15 mouse cellular contexts compared by ENCODE assay signal in genomic region chr10:58224827-58225785, GRCm38 (mm10). TPM values are rescaled to one million over a fixed set of nuclear protein-coding genes. Genes with fewer than 3 reads are reported as not detected.
DNase-seq lines count a peak whose midpoint lies in the region; ATAC-seq and TF ChIP-seq lines count a peak whose summit lies in the region.
"Not testable (repeated sequence)": the region's sequence is repeated elsewhere in the genome, so short reads cannot be mapped to it uniquely, and the experiment has no call there.
"Had no signal": no experiment of that assay in that cellular context is flagged by ENCODE, and none has a peak within 500 bp of the region (broad histone marks: within the 10 kb centered on the region; RNA-seq: fewer than 3 reads in every experiment).

Gene AW822073, minus strand, starts transcription at chr10:58224930.

- DNase-seq in CD4-positive, CD25-positive, alpha-beta regulatory T cell, adult 2 months (ENCODE audit: low read depth, low spot score): peak; percentile 25
- DNase-seq in adrenal gland, postnatal 4 days (ENCODE audit: low spot score in 2 of 2): peak; percentile 72 to 76
- DNase-seq in gastrocnemius, adult 2 months: peak; percentile 48
- DNase-seq in hindbrain, embryonic 10.5 days (ENCODE audit: low spot score): peak; percentile 18
- peak; percentile 52 for DNase-seq in limb, embryonic 11.5 days (ENCODE audit: low spot score)
- peak; percentile 49 for DNase-seq in ovary, postnatal 36 days (ENCODE audit: low spot score)
- DNase-seq in testis, postnatal 10 days (ENCODE audit: low spot score): peak; percentile 84

- H3K27me3 ChIP-seq in hindbrain, embryonic 10.5 days (ENCODE audit: insufficient read depth, poor library complexity, severe bottlenecking); limb, embryonic 11.5 days (ENCODE audit: control insufficient read depth, insufficient read depth, low read length): not testable (repeated sequence)

- H3K9me3 ChIP-seq in hindbrain, embryonic 10.5 days: peaks cover 13% of the 10 kb centered on the region
- H3K9me3 ChIP-seq in limb, embryonic 11.5 days (ENCODE audit: control insufficient read depth, low read length): not testable (repeated sequence)

- not testable (repeated sequence) for H3K27ac ChIP-seq in gastrocnemius, adult 2 months; hindbrain, embryonic 10.5 days; limb, embryonic 11.5 days (replicated peaks; ENCODE audit: low read depth, low read length)

- not testable (repeated sequence) for ATAC-seq in limb, embryonic 11.5 days (ENCODE audit: insufficient number of reproducible peaks, low FRiP score, low TSS enrichment, low read depth)

- TF ChIP-seq CTCF in gastrocnemius, adult 2 months (IDR thresholded peaks at IDR 0.05): not testable (repeated sequence)

- 85% methylated on average over 18 of the region's 18 CpGs for WGBS in hindbrain, embryonic 10.5 days
- 87% methylated on average over 16 of the region's 18 CpGs for WGBS in limb, embryonic 11.5 days

- not testable (repeated sequence) for H3K9ac ChIP-seq in limb, embryonic 11.5 days (ENCODE audit: low read length)

- not testable (repeated sequence) for H3K4me2 ChIP-seq in limb, embryonic 11.5 days (ENCODE audit: low read depth, severe bottlenecking)

- H3K4me1 ChIP-seq in hindbrain, embryonic 10.5 days (replicated peaks); limb, embryonic 11.5 days (ENCODE audit: control insufficient read depth, insufficient read depth, low read length): not testable (repeated sequence)

- not testable (repeated sequence) for H3K4me3 ChIP-seq in gastrocnemius, adult 2 months; hindbrain, embryonic 10.5 days; limb, embryonic 11.5 days (ENCODE audit: low read depth, low read length)

- intact Hi-C loops in gastrocnemius, adult 2 months (cut with DNase I): not testable (repeated sequence)

- not testable (repeated sequence) for H3K36me3 ChIP-seq in hindbrain, embryonic 10.5 days; limb, embryonic 11.5 days (ENCODE audit: control insufficient read depth, insufficient read depth, low read length)

RNA-seq across cellular contexts. Expression of gene AW822073, which starts in this region (rescaled TPM):
- not detected for total RNA-seq in adrenal gland, postnatal 4 days (2021)
- not detected for total RNA-seq in gastrocnemius, adult 2 months (2021)
- polyA plus RNA-seq in hindbrain, embryonic 10.5 days (2016; fragmentation: Nextera tagmentation; extraction: Ambion mirVana): not detected in 2 replicates
- not detected in 2 replicates for polyA plus RNA-seq in limb, embryonic 11.5 days (2014; fragmentation: Nextera tagmentation; extraction: Ambion mirVana)
- total RNA-seq: heart, postnatal 25 days; left cerebral cortex, postnatal 10 days had no signal
- polyA plus RNA-seq: C2C12; embryonic facial prominence, embryonic 12.5 days; forebrain, embryonic 11.5 days; kidney, embryonic 14.5 days; liver, embryonic 13.5 days; midbrain, embryonic 13.5 days had no signal

Comparison
In these comparisons a context has a peak if more than half of its experiments do, and no peak if none do; other contexts are left out.
1. Peak in DNase-seq in adrenal gland, postnatal 4 days; RNA of the gene not detected or under 1 TPM.
2. Peak in DNase-seq in gastrocnemius, adult 2 months; RNA of the gene not detected or under 1 TPM.
3. Peak in DNase-seq in hindbrain, embryonic 10.5 days; RNA of the gene not detected or under 1 TPM.
4. Peak in DNase-seq in limb, embryonic 11.5 days; RNA of the gene not detected or under 1 TPM.
5. DNase-seq: peak in every context shown above with its lines; median percentile 84 in testis, postnatal 10 days; 74 in adrenal gland, postnatal 4 days; 52 in limb, embryonic 11.5 days; 49 in ovary, postnatal 36 days; 48 in gastrocnemius, adult 2 months; 25 in CD4-positive, CD25-positive, alpha-beta regulatory T cell, adult 2 months; 18 in hindbrain, embryonic 10.5 days.